Mouse (Mus musculus) ZHBTc4 (cell line): Measurements from ENCODE around the gene Ociad2.
"Not testable (repeated sequence)": the region's sequence is repeated elsewhere in the genome, so short reads cannot be mapped to it uniquely, and the experiment has no call there.

ENCODE experiments used
- DNase-seq: peaks from one replicate; pipeline ENCODE4 v3.0.0-alpha.2; 2011; ENCODE audit warnings: low read depth, low spot score

Ociad2 gene

GRCm38 (mm10) chr5:73353978-73354377, 13.2 kb upstream of the Ociad2 start:
- no peak for DNase-seq

DNA sequence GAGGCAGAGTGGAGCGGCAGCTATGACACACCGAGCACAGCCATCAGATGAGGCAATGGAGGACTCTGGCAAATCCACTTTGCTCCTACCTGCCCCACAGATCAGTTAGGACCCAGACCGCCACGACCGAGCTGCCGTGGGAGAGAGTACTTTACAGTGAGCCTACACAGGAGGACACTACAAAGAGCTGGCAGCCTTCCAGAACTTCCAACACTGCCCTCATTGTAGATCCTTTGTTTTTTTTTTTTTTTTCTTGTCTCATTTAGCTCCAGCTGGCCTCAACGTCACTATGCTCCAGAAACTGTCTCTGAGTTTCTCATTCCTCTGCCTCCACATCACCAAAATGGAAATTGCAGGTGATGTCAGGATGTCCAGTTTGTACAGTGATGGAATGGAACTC, 12.7 kb upstream of the Ociad2 start:
- no peak for DNase-seq

DNA sequence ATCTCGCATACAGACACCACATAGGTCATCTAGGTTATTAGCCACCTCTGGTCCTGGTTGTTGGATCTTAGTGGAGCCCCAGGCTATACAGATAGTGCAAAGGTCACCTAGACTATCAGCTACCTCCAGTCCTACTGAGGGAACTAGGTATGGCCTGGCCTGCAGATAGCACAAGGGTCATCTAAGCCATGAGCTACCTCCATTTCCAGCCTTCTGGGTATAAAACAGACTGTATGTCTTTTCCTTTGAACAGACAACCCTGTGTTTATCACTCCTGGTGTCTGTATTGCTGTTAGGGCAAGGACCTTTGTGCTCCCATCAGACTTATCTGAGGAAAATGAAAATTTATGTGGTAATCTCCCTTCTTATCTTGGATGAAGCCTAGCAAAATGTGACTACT, 11.0 kb upstream of the Ociad2 start:
- no peak for DNase-seq

- no peak for DNase-seq
Measured at GRCm38 (mm10) chr5:73349514-73349913, 8.7 kb upstream of the Ociad2 start.

DNA sequence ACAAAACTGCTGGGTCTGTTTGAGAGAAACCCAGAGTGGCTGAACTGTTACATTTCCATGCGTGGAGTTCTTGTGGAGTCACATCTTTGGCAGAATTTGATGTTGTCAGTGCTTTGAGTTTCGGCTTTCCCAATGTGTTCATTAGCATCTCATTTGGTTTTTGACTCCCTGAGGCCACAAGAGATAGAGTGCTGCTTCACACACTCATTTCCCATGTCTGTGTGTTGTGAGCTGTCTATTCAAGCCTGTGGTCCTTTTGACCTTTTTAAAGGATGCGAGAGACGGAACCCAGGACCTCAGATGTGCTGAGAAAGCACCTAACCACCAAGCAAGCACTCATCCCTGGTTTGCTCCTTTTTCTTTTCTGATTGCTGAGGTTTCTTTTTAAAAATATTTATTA, 4.4 kb upstream of the Ociad2 start:
- DNase-seq: no peak

- DNase-seq: peak; percentile 39
Measured at GRCm38 (mm10) chr5:73344310-73344709, 3.5 kb upstream of the Ociad2 start.

DNA sequence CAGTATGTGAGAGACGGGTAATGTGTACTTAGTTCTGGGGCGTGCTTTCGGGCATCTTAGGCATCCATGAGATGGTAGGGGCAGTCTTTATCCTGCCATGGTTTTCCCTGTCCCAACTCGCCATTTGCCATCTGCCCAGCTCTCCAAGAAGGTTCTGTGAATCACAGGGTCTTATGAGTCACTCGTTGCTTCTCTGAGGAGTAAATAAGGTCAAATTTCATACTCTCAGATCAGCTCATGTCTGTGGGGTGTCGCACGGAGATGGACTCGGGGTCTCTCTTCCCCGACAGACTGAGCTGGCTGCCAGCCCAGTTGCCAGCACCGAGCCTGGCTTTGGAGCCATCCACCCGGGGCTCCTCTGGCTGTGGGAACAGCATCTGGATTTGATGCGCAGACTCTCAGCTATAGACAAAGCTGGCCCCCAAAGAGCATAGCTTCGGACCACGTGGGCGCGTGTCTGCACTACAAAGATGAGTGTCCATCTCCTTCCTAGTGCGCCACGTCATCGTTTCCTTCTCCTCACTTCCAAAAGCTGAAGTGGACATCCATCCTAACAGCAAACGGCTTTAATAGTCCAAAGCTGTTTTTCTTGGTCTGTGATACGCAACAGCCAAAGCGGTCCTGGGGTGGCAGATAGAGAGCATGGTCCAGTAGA, 2.0 kb upstream of the Ociad2 start:
- no peak for DNase-seq

DNA sequence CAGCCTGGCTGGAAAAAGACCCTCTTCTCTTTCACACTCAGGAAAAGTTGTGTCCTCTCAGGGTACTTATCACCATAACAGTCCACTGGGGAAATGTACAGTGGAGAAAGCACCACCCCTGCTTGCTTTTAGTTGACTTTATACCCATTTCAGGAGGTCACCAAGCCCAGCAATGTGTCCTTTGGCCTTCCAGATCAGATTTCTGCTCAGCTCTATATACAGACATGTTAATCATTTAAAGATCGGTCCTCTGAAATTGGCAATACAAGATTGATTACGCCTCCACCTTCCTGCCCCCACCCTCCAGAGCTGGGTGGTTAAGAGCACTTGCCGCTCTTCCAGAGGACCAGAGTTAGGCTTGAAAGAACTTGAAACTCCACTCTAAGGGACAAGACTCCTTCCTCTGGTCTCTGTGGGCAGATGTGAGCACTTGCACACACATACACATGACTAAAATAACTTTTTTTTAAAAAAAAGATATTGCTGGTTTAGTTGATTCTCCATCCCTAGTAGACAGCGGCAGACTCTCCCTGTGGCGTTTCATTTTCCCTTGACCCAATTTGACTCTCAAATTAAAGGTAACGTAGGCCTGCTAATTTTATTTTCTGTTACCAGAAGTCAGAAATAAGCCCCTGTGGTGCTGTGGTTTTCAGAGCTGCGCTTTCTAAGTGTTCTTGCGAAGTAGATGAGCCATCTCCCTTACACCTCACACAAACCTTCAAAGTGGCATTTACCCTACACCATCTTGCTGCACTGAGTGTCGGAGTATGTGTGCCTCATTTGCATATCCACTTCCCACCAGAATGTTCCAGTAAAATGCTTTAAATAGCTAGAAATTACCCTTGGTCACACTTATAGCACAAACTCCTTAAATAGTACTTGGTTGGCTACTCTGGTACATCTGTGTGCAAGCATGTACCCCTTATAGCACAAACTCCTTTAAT, 777 bp downstream of the Ociad2 start:
- no peak for DNase-seq

DNA sequence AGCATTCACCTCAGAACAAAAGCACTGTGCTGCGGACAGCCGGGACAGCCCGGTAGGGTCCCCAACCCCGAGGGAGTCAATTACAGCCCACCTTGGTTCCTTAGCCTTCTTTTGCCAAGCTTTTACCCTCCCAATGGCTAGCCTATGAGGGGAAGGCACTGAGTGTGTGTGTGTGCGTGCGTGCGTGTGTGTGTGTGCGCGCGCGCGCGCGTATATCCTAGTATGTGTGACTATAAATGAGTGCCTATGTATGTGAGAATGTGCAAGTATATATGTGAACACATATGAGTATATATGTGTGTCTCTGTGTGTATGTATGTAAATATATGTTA, 2.0 kb downstream of the Ociad2 start:
- DNase-seq: peak; percentile 36

- peak; percentile 61 for DNase-seq
Measured at GRCm38 (mm10) chr5:73337961-73338831, 2.6 kb downstream of the Ociad2 start.

- no peak for DNase-seq
Measured at GRCm38 (mm10) chr5:73336448-73336847, 4.4 kb downstream of the Ociad2 start.

GRCm38 (mm10) chr5:73331002-73331401, 9.8 kb downstream of the Ociad2 start:
- DNase-seq: no peak

DNA sequence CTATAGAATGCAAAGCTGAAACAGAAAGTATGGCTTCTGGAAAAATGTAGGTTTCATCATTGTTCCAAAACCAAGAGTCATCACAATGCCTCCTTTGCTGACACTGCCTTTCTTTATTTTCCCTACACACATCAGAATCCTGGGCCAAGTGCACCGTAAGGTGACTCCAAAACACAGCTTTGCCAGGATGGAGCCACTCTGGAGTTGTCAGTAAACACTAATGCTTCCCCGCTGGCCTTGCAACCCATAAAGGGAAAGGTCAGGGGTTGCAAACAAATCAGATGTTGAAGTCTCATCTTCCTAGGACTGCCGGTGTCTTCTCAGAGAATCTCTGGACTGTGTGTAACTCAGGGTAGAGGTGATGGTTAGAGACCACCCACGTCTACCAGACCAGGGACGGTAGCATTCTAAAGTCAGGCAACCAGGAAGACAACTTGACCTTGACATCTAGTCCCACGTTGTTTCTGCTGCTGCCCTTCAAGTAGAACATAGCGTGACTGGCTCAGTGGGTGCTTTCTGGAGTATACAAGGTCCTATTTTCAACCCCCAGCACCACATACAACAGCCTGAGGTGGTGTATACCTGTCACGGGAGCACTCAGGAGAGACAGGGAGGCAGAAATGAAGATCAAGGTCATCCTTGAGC, 16.2 kb downstream of the Ociad2 start:
- DNase-seq: no peak

DNA sequence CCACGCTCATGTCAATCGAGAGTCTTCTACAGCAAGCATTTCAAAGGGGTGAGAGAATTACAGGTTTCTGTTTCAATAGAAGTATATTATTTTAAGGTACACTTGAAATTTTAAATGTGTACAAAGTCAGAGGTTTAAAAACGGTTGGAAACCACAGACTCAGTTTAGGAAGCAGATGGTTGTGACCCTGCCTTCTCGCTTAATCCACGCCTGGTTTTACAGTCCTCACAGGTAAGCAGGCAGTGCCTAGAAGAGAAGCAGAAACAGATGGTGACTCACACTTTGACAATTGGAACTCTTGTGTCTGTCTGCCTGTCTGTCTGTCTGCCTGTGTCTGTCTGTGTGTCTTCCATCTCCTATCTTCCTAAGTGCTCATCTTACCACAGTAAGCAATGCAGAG, 17.2 kb downstream of the Ociad2 start:
- no peak for DNase-seq

DNA sequence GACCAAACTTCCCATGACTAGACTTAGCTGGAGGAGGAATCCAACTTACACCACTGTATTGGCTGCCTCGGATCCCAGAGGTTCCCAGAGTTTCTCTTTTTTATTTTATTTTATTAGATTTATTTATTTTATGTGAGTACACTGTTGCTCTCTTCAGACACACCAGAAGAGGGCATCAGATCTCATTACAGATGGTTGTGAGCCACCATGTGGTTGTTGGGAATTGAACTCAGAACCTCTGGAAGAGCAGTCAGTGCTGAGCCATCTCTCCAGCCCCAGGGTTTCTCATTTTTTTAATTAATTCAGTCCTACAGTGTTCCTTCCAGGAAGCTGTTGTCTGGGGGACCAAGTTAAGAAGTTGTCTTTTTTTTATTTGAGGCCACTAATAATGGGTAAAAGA, 18.1 kb downstream of the Ociad2 start:
- DNase-seq: not testable (repeated sequence)

DNA sequence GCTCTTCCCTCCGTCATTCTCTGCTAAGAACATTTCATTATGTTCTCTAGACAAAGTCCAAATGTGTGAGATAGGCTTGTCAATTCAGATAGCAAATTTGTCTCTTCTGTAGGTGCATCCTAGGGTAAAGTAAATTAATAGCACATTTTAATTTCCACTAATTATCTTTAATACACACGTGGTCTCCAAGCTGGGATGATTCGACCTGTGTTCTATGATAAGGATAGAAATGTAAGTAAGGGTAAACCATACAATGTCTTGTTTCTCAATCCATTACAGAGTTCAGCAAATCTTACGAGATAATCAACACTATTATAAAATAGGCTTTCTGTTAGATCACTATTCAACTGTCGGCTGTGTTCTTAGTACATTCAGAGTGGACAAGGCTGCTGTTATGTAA, 21.5 kb downstream of the Ociad2 start:
- DNase-seq: no peak

DNA sequence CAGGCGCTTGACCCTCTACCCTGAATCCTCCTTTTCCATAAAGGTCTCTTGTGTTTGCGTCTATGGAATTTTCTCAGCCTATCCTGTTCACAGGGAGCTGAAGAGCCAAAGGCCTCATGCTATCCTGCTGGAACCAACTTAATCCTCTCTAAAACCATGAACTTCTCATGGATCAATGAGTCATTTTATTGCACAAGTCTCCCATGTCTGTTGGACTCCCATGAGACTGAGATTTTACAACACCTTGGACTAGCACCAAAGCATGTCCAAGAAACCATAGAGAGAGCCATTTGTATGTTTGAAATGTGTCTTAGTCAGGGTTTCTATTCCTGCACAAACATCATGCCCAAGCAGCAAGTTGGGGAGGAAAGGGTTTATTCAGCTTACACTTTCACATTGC, 26.2 kb downstream of the Ociad2 start:
- DNase-seq: no peak

- no peak for DNase-seq
Measured at GRCm38 (mm10) chr5:73313591-73313990, 27.2 kb downstream of the Ociad2 start.

DNA sequence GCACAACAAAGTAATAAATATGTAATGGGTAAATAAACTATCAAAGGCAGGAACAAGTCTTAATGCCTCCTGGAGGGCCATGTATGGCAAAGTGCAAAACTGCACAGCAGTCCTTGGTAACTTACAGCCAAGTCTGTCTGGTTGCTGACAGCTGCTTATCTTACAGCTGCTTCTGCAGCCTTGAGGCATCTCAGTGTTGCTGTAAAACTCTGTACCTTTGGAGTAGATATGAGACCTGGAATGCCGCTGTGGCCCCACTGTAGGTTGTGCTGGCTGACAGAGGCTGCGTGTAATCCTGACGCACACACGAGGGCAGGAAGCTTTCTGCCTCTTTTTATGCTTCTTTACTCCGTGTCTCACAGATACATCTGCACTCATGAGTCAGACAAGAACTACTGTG, 29.4 kb downstream of the Ociad2 start:
- no peak for DNase-seq

DNA sequence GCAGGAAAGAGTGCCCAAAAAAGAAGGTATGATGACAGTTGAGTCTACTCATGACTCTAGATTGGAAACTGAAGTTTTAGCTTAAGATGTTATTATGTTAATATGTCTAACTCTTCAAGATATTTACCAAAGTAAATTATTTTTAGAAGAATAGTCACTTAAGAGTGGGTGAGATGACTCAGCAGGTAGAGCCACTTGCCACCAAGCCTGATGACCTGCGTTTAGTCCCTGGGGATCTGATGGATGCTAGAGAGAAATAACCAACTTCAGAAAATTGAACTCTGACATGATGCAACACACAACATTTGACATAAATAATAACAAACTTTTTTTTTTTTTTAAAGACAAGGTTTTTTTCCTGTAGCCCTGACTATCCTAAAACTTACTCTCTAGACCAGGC, 30.4 kb downstream of the Ociad2 start:
- no peak for DNase-seq

GRCm38 (mm10) chr5:73309496-73309895, 31.3 kb downstream of the Ociad2 start:
- no peak for DNase-seq

DNA sequence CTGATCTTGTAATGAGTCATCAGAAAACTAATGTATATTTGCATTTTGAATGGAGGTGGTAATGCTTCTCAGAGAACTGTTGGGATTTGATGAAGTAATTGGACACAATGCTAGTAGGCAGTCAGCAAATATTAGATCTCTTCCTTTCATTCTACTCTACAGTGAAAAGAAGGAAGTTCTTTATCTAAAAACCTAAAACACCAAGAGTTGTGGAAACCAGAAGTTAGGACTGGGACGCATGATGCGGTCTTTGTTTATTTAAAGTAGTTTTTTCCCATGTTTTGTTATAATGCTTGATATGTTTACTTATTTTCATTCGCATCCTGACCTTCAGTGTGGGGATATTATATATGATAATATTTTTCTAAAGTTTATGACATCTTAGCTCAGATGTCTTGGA, 33.5 kb downstream of the Ociad2 start:
- no peak for DNase-seq
